Mouse (Mus musculus): Measurements from ENCODE around the gene Fmnl3. TPM values are rescaled to one million over a fixed set of nuclear protein-coding genes. Genes with fewer than 3 reads are reported as not detected.

Gene Fmnl3
- polyA plus RNA-seq, 1 experiment from 2014 or later = 12.8 TPM

GRCm38 (mm10) chr15:99284527-99285188, 85.6 kb downstream of the Fmnl3 start:
- Histone ChIP-seq H3K27ac (ENCODE audit: low read depth, low read length) (no peak overlapping the region), H3K36me3 (ENCODE audit: control insufficient read depth, insufficient read depth, low read length) (no peaks in the 10 kb centered on the region), H3K9ac (ENCODE audit: low read depth, low read length) (no peak overlapping the region), H3K4me2 (peak overlapping the region; percentile 48), H3K9me3 (ENCODE audit: control insufficient read depth, low read length) (no peaks in the 10 kb centered on the region), H3K4me1 (replicated peaks; ENCODE audit: control insufficient read depth, insufficient read depth, low read length) (peaks cover 18% of the 10 kb centered on the region), H3K27me3 (replicated peaks; ENCODE audit: control insufficient read depth, insufficient read depth, low read length) (0 out of 2 replicates have a peak, but pooled peaks cover 3% of the 10 kb centered on the region), H3K4me3 (ENCODE audit: low read depth, low read length) (no peak overlapping the region)
- DNase-seq (ENCODE audit: low spot score) = peak; percentile 67
- WGBS = 23% methylated on average over 14 of the region's 14 CpGs
- ATAC-seq (replicated peaks; ENCODE audit: low FRiP score) = peak; percentile 75

GRCm38 (mm10) chr15:99283456-99283855, 86.8 kb downstream of the Fmnl3 start:
- 55% methylated on average over 10 of the region's 10 CpGs for WGBS
- no peak overlapping the region for H3K9ac ChIP-seq (ENCODE audit: low read depth, low read length)
- no peak for ATAC-seq (replicated peaks; ENCODE audit: low FRiP score)

GRCm38 (mm10) chr15:99278271-99278670, 92.0 kb downstream of the Fmnl3 start:
- H3K9me3 ChIP-seq (ENCODE audit: control insufficient read depth, low read length) = no peaks in the 10 kb centered on the region
- no peak overlapping the region for H3K9ac ChIP-seq (ENCODE audit: low read depth, low read length)
- no peaks in the 10 kb centered on the region for H3K4me1 ChIP-seq (replicated peaks; ENCODE audit: control insufficient read depth, insufficient read depth, low read length)
- 88% methylated on average over 7 of the region's 7 CpGs for WGBS
- H3K36me3 ChIP-seq (ENCODE audit: control insufficient read depth, insufficient read depth, low read length) = no peaks in the 10 kb centered on the region
- H3K27ac ChIP-seq (ENCODE audit: low read depth, low read length) = no peak overlapping the region
- H3K4me3 ChIP-seq (ENCODE audit: low read depth, low read length) = no peak overlapping the region
- DNase-seq (ENCODE audit: low spot score) (no peak), ATAC-seq (replicated peaks; ENCODE audit: low FRiP score) (no peak)
- 0 out of 2 replicates have a peak, but pooled peaks cover 3% of the 10 kb centered on the region for H3K27me3 ChIP-seq (replicated peaks; ENCODE audit: control insufficient read depth, insufficient read depth, low read length)
- no peak overlapping the region for H3K4me2 ChIP-seq

More at GRCm38 (mm10) chr15:99283456-99283855, 86.8 kb downstream of the Fmnl3 start:
- H3K27me3 ChIP-seq (replicated peaks; ENCODE audit: control insufficient read depth, insufficient read depth, low read length) = 0 out of 2 replicates have a peak, but pooled peaks cover 3% of the 10 kb centered on the region
- no peak for DNase-seq (ENCODE audit: low spot score)
- no peaks in the 10 kb centered on the region for H3K9me3 ChIP-seq (ENCODE audit: control insufficient read depth, low read length)
- H3K36me3 ChIP-seq (ENCODE audit: control insufficient read depth, insufficient read depth, low read length) = no peaks in the 10 kb centered on the region
- H3K27ac ChIP-seq (ENCODE audit: low read depth, low read length) = no peak overlapping the region
- no peak overlapping the region; the same call in 1 of the 2 replicates for H3K4me2 ChIP-seq
- H3K4me1 ChIP-seq (replicated peaks; ENCODE audit: control insufficient read depth, insufficient read depth, low read length) = peaks cover 18% of the 10 kb centered on the region
- no peak overlapping the region for H3K4me3 ChIP-seq (ENCODE audit: low read depth, low read length)

GRCm38 (mm10) chr15:99276095-99276494, 94.2 kb downstream of the Fmnl3 start:
- Histone ChIP-seq H3K27ac (ENCODE audit: low read depth, low read length) (no peak overlapping the region), H3K9me3 (ENCODE audit: control insufficient read depth, low read length) (no peaks in the 10 kb centered on the region), H3K9ac (ENCODE audit: low read depth, low read length) (no peak overlapping the region), H3K4me2 (no peak overlapping the region), H3K27me3 (replicated peaks; ENCODE audit: control insufficient read depth, insufficient read depth, low read length) (0 out of 2 replicates have a peak, but pooled peaks cover 3% of the 10 kb centered on the region), H3K4me3 (ENCODE audit: low read depth, low read length) (no peak overlapping the region), H3K36me3 (ENCODE audit: control insufficient read depth, insufficient read depth, low read length) (no peaks in the 10 kb centered on the region), H3K4me1 (replicated peaks; ENCODE audit: control insufficient read depth, insufficient read depth, low read length) (no peaks in the 10 kb centered on the region)
- DNase-seq (ENCODE audit: low spot score) (no peak), ATAC-seq (replicated peaks; ENCODE audit: low FRiP score) (no peak)
- WGBS = 74% methylated on average over 8 of the region's 8 CpGs

Other genes starting within 250 kb of the Fmnl3 start
- gene Spats2, start 244.6 kb downstream of the Fmnl3 start, polyA plus RNA-seq (2014; fragmentation: Nextera tagmentation; extraction: Ambion mirVana) = 32.9 and 35.0 TPM in 2 replicates
- gene Kcnh3, start 145.6 kb downstream of the Fmnl3 start, polyA plus RNA-seq (2014; fragmentation: Nextera tagmentation; extraction: Ambion mirVana) = 0.15 TPM in 1 of 2 replicates, not detected in the other
- 113 and 123 TPM in 2 replicates for gene Mcrs1, start 118.5 kb downstream of the Fmnl3 start, polyA plus RNA-seq (2014; fragmentation: Nextera tagmentation; extraction: Ambion mirVana)
- gene Prpf40b, start 75.4 kb downstream of the Fmnl3 start, polyA plus RNA-seq (2014; fragmentation: Nextera tagmentation; extraction: Ambion mirVana) = 27.7 and 30.5 TPM in 2 replicates
- 0.08 and 0.09 TPM in 2 replicates for gene Fam186b, start 74.6 kb downstream of the Fmnl3 start, polyA plus RNA-seq (2014; fragmentation: Nextera tagmentation; extraction: Ambion mirVana)
- 256 and 273 TPM in 2 replicates for gene Tmbim6, start 22.4 kb upstream of the Fmnl3 start, polyA plus RNA-seq (2014; fragmentation: Nextera tagmentation; extraction: Ambion mirVana)
- gene Nckap5l, start 87.3 kb upstream of the Fmnl3 start, polyA plus RNA-seq (2014; fragmentation: Nextera tagmentation; extraction: Ambion mirVana) = 5.6 and 6.0 TPM in 2 replicates
- gene Bcdin3d, start 104.2 kb upstream of the Fmnl3 start, polyA plus RNA-seq (2014; fragmentation: Nextera tagmentation; extraction: Ambion mirVana) = 10.5 and 12.1 TPM in 2 replicates
- 0.19 and 0.22 TPM in 2 replicates for gene Faim2, start 157.7 kb upstream of the Fmnl3 start, polyA plus RNA-seq (2014; fragmentation: Nextera tagmentation; extraction: Ambion mirVana)
- gene Aqp2, start 208.6 kb upstream of the Fmnl3 start, polyA plus RNA-seq (2014; fragmentation: Nextera tagmentation; extraction: Ambion mirVana) = not detected in 2 replicates
- gene Aqp5, start 220.3 kb upstream of the Fmnl3 start, polyA plus RNA-seq (2014; fragmentation: Nextera tagmentation; extraction: Ambion mirVana) = 1.2 and 1.9 TPM in 2 replicates
- not detected in 2 replicates for gene Aqp6, start 230.9 kb upstream of the Fmnl3 start, polyA plus RNA-seq (2014; fragmentation: Nextera tagmentation; extraction: Ambion mirVana)